Mouse (Mus musculus): Measurements from ENCODE around the gene Cacnb4.

Gene Cacnb4

DNA sequence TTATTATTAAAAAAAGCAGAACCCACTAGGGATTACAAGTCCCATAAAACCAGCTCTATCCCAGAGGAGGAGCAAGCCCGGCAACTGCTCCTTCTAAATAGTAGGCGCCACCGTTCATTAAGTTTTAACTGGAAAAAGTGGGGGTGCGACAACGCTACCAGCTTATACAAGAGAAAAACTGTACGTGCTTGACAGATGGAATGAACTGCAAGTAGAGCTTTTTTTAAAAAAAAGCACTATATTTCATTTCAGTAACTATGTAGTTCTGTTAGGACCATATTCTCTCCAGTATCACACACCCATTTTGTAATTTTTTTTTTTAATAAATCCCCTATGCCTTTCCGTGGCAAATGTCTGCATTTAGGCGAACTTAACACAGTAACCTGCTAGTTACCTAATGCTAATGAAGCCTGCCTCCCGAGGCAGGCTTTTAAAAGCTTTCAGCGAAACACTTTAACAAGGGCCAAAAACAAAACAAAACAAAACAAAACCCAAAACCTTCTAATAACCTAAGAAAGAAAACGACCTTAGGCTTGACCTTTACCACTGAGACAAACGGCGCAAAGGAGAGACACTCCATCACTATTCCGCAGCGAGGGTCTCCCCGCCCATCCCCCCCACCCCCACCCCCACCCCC lies 252.9 kb downstream of the Cacnb4 start:
- no peak for DNase-seq (ENCODE audit: low read depth, low spot score)

DNA sequence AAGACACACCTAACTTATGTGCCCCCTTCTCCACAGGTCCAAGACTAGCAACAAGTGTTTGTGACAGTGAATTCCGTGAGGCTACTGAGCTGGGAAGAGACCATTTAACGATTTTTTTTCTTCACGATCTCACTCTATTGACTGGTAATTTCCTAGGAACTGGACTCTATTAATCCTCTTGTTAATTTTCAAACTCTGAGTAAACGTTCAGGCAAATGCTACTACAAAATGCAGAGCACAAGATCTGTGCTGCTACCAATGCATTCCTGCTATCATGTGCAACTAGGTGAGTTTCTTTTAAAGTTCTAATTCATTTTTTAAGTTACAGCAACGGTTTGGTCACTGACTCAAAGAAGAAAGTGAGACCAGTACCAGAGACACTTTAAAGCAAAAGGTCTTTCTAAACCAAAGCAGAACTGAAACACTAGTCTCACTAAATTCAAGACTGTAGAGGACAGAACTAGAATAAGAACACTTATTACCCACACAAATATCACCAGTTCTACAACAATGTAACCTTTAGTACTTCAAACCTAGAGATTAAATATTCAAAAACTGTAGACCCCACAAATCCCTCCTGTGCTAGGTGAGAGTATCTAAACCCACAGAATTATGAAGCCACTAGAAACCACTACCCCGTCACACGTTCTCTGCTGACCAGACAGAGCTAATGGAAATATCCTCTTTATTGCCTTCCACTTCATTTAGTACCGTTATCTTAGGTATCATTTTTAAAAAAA lies 253.6 kb downstream of the Cacnb4 start:
- DNase-seq (ENCODE audit: low read depth, low spot score): no peak

DNA sequence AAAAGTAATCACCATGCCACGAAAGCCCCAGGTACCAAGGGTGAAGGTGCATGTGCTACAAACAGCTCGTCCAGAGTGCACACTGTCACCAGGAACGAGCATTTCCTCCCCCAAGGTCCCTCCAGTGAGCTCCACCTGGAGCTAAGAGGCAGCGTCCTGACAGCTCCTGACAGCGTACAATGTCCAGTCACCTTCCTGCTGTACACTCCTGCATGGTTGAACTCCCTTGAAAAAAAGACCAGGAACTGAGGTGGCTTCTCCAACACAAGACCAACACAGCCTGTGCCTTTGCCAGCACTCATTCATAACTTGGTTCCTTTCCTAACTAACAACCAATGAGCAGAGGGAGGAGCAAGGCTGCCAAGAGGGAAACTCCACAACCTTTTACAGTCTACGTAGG lies 255.4 kb downstream of the Cacnb4 start:
- no peak for DNase-seq (ENCODE audit: low read depth, low spot score)

DNA sequence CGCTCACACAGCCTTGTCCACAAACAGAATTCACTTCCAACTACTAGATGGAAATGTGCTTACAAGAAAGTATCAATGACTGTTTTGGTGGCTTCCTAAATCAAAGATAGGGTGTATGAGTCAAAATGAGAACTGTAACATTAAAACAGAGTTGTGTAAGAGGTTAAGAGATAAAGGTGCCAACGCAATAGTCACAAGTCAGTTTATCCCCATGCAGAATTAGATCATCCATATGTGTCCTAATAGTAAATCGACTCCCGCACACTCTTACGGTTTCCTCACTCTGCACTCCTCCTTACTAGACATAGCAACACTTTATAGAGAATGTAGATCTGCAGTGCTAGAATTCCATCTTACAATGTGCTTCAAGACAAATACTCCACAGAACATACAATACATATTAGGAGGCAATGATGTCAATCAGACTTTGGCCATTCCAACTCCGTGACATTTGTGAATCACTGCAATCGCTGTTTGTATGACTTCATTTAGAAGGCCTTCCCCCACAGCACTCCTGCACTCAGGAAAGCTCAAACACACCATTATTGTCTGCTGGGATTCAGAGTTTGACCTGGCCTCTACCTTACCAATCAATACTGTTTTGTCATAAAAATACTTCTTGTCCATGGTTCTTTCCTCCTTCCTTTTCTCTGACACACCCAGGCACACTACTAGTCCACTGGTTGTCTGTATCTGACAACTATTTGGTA lies 256.5 kb downstream of the Cacnb4 start:
- DNase-seq (ENCODE audit: low read depth, low spot score): no peak

DNA sequence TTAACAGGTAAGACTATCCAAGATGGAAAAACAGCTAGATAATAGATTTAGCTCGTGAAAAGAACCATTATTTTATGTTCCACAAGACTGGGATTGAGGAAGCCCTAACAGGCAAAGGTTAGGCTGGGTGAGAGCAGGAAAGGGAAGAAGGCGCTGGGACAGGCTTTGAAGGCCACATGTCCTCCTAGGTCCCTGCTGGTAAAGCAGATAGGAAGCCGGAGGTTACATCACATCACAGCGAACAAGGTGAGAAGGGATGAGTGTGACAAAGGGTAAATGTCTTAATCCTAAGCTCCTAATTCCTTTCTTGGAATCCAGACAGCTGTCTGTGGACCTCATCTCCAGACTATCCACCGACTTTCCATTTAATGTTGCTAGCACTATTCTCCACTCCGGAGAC lies 257.3 kb downstream of the Cacnb4 start:
- DNase-seq (ENCODE audit: low read depth, low spot score): no peak

DNA sequence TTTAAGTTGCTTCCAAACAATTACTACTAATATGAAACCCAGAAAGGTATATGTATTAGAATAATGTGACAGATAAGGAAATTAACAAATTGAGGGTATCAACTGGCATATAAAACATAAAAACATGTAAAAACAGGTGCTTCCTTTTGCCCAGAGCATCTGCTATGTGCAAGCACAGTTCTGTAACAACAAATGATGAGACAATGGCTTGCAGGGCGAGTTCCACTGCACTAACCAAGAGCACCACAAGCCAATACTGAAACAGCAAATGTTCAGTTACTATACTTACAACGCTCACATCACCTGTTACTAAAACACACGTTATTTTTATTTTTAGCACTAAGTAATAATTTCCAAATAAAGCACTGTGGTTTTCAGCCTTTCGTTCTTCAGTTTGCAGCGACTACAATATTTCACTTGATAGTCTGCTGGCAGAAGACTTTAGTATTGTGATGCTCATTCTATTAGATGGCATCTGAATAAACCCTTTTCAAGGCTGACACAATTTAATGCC lies 264.1 kb downstream of the Cacnb4 start:
- no peak for DNase-seq (ENCODE audit: low read depth, low spot score)

DNA sequence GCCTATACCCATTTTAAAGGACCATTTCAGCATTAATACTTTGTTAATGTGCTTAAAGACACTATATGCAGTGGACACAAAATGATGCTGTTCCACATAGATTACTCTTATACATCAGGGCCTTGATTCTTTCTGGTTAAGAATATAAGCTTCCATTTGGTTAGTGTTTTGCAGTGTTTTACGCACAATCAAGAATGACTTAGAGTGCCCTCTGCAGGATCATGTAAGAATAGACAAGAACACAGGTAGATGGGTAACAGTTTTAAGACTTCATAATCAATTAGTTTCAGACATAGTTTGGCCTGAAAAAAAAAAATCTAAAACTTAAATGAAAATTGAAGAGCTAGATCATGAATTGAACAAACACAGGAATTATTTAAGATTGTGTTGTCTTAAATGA lies 270.2 kb downstream of the Cacnb4 start:
- no peak for DNase-seq (ENCODE audit: low read depth, low spot score)

DNA sequence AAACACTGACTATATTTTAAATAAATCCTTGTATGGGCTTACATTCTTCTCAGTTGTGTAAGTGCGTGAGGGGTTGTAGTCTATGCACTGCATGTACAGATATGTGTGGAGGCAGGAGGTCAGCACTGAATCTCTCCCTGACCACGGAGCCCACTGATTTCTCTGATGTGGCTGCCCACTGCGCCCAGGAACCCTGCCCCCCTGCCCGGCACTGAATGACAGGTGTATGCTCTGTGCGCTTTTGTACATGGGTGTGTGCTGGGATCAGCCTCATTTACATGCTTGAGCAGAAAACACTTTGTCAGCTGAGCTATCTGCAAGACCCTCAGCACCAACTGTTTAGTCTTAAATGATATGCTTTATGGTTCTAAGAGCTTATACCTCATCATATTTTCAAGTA lies 271.4 kb downstream of the Cacnb4 start:
- DNase-seq (ENCODE audit: low read depth, low spot score): no peak

DNA sequence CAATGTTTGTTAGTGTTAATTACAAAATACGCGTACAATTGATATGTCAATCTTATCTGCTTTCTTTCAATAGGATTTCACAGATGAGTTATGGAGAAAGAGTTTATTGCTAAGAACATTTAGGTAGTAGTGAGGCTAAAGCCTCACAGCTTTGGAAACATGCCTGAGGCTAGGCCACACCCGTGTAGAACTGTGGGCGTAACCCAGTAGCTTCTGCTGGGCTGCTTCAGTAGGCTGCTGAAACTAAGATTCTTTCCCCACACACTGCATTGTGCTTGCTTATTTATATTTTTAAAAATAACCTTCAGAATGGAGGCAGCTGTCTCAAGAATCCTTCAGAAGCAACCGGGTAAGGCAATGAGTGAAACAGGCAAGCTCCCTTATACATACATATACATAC lies 282.1 kb downstream of the Cacnb4 start:
- DNase-seq (ENCODE audit: low read depth, low spot score): no peak

DNA sequence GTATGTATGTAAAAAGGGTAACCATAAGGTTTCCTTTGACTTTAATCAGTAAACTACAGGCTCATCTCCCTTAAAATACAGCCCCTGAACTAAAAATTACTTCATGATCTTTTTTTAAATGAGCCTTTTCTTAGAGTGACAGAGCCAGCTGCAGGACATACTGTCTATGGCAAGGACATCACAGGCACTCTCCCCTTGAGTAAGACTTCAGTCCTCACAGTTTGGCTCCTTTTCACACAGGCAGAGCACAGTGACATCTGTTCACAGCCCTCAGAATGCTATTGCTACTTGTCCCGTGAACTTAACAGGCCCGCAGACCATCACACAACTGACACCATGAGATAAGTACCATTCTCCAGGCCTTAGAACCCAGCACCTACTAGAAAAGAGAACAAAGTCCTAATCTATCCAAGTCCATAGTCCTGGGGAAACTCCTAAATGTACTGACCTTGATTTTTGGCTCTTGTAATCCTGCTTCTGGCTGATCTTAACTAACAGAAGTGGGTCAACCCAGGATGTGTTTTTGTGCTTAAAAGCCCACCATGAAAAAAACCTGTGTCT lies 286.1 kb downstream of the Cacnb4 start:
- DNase-seq (ENCODE audit: low read depth, low spot score): no peak

DNA sequence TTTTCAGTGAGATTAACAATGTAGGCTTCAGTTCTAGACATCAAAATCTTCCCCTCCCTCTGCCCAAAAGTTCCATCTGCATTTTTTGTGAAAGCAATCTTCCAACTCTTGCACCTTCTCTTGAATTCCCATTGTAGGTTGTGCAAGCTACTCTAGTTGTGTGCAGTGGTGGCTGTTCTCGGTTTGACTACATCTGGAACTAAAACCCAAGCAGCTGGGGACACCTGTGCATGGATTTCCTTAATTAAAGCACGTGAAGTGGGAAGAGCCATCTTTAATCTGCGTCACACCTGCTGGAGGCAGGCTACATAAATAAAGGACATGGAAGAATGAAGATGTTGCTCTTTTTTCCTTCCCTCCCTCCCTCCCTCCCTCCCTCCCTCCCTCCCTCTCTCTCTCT lies 286.7 kb downstream of the Cacnb4 start:
- no peak for DNase-seq (ENCODE audit: low read depth, low spot score)

DNA sequence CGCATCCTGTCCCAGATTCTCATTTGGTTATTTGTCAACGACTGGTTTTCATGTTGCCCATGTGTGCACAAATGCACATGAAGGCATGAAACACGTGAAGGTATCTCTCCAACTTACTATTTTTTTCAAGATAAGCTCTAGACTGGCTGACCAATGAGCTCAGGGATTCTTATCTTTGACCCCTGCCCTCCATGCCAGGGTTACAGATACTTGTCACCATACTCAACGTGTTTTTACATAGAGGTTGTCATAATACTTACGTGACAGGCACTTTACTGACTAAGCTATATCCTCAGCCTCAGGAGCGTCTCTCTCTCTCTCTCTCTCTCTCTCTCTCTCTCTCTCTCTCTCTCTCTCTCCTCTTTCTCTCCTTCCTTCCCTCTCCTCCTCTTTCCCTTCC lies 290.2 kb downstream of the Cacnb4 start:
- DNase-seq (ENCODE audit: low read depth, low spot score): no peak

DNA sequence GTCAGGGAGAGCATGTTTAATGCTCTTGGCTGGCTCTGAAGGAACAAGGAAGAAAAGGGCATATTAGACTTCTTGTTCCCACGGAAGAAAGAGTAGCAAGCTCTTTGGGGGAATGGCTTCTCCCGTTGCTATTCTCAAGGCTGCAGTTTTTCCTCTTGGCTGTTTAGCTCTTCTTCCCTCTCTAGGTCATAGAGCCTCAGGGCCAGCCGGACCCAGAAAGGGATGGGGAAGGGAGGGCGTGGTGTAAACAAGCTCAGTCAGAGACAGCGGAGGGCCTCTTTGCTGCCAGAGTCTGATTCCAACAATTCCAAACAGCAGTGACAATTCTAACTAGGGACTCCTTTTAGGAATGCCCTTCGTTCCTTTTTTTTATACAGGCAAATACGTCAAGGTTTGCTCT lies 290.6 kb downstream of the Cacnb4 start:
- DNase-seq (ENCODE audit: low read depth, low spot score): no peak

DNA sequence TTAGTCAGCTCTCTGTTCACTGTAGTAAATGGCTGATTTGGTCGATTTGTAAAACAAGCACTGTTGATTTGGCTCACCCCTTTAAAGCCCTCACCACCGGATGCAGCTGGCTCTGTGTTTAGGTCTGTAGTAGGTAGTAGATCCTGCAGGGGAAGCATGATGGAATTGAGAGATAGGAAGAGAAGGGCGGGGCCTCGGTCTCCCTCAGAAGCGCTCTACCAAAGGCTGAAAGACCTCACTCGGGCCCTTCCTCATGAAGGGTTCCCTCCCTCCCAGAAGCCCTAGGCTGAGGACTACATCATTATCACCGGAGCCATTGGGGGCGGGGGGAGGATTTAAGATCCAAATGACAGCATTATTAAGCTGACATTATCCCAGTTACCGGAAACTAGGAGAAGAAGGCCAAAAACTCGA lies 297.8 kb downstream of the Cacnb4 start:
- DNase-seq (ENCODE audit: low read depth, low spot score): no peak

DNA sequence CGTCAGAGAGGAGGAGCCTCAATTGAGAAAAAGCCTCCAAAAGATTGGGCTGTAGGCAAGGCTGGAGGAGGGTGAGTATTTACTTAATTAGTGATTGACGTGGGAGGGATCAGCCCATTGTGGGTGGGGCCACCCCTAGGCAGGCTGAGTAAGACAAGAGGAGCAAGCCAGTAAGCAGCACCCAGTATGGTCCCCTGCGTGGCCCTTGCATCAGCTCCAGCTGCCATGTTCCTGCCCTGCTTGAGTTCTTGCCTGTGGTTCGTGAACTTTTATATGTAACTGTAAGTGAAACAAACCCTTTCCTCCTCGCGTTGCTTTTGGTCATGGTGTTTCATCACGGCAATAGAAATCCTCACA lies 298.2 kb downstream of the Cacnb4 start, which contains the start of gene Neb:
TSS of gene Neb (minus strand) at position 27 of the 357 bp plus-strand sequence.
- no peak for DNase-seq (ENCODE audit: low read depth, low spot score)
